Mouse (Mus musculus) cerebellum, adult 2 months (tissue): ENCODE data around the gene Dnajb4. TPM values are rescaled to one million over a fixed set of nuclear protein-coding genes. Genes with fewer than 3 reads are reported as not detected.

ENCODE experiments used
- DNase-seq, 2 experiments: peaks; one replicate each; pipeline ENCODE4 v3.0.0; 2021
- H3K27ac ChIP-seq: fragments of 200-500 bp; 2 replicates; pipeline ENCODE4 v1.5.1; 2012; ENCODE audit warnings: low read length, control low read depth, inconsistent platforms; ENCODE audit not compliant: insufficient read depth
- H3K27me3 ChIP-seq: fragments of 200-500 bp; 2 replicates; pipeline ENCODE4 v1.6.1; 2012; ENCODE audit warnings: inconsistent platforms, mild to moderate bottlenecking, low read length, moderate library complexity; ENCODE audit not compliant: control insufficient read depth, insufficient read depth
- H3K4me1 ChIP-seq: fragments of 200-500 bp; 2 replicates; pipeline ENCODE4 v1.6.1; 2011; ENCODE audit warnings: low read length; ENCODE audit not compliant: control insufficient read depth, insufficient read depth
- H3K4me3 ChIP-seq: fragments of 200-500 bp; replicated peaks from 2 replicates; pipeline ENCODE3; 2011; ENCODE audit warnings: mild to moderate bottlenecking, low read depth, low read length, control low read depth; ENCODE audit not compliant: insufficient read depth
- CTCF ChIP-seq: fragments of 200-500 bp; IDR thresholded peaks from 2 replicates; pipeline ENCODE4 v1.5.1; 2011; ENCODE audit warnings: low read depth, mild to moderate bottlenecking, control low read depth, low read length, moderate library complexity, borderline replicate concordance; ENCODE audit not compliant: insufficient read depth
- POLR2A ChIP-seq: fragments of 200-500 bp; IDR thresholded peaks from 2 replicates; pipeline ENCODE4 v1.6.1; 2011; ENCODE audit warnings: low read length, control low read depth, borderline replicate concordance; ENCODE audit not compliant: insufficient read depth
- WGBS: fragments of 180-500 bp; shearing (Covaris S2); methylation state at CpG from one replicate; pipeline ENCODE4 v1.1.7; 2018; 5-methylcytosine and 5-hydroxymethylcytosine counted together
- polyA plus RNA-seq: library from polyadenylated mRNA; depleted of rRNA; stranded (reverse); fragments of >200 nt; gene quantifications from 2 replicates; pipeline ENCODE4 v1.2.3, GENCODE M21; 2012

The Dnajb4 gene
- polyA plus RNA-seq, 1 experiment: 49.1 TPM

- Histone ChIP-seq H3K4me3 (no peak overlapping the region), H3K27me3 (no peaks in the 10 kb centered on the region), H3K27ac (no peak overlapping the region), H3K4me1 (peaks cover 6% of the 10 kb centered on the region; the same call in 1 of the 2 replicates)
- 20% methylated on average over 11 of the region's 11 CpGs for WGBS
- TF ChIP-seq POLR2A (no peak), CTCF (no peak)
- no peak for DNase-seq
Observed at GRCm38 (mm10) chr3:152155296-152155948, 54.7 kb downstream of the Dnajb4 start.

- WGBS: 97% methylated on average over 5 of the region's 5 CpGs
- TF ChIP-seq CTCF (no peak), POLR2A (no peak)
- H3K27me3 ChIP-seq: no peaks in the 10 kb centered on the region
- H3K4me1 ChIP-seq: peaks cover 6% of the 10 kb centered on the region
- H3K27ac ChIP-seq: no peak overlapping the region
- H3K4me3 ChIP-seq: no peak overlapping the region
- DNase-seq: no peak
Observed at GRCm38 (mm10) chr3:152154095-152154494, 56.0 kb downstream of the Dnajb4 start.

- no peaks in the 10 kb centered on the region for H3K27me3 ChIP-seq
- peaks cover 6% of the 10 kb centered on the region for H3K4me1 ChIP-seq
- no peak overlapping the region for H3K4me3 ChIP-seq
- TF ChIP-seq POLR2A (no peak), CTCF (no peak)
- 83% methylated on average over 2 of the region's 2 CpGs for WGBS
- no peak overlapping the region for H3K27ac ChIP-seq
- DNase-seq: no peak
Observed at GRCm38 (mm10) chr3:152153152-152153551, 57.0 kb downstream of the Dnajb4 start.

GRCm38 (mm10) chr3:152152483-152152804 is 57.7 kb downstream of the Dnajb4 start:
- Histone ChIP-seq H3K27me3 (no peaks in the 10 kb centered on the region), H3K27ac (no peak overlapping the region), H3K4me3 (no peak overlapping the region), H3K4me1 (peaks cover 11% of the 10 kb centered on the region)
- no peak for DNase-seq
- no peak for TF ChIP-seq CTCF
- TF ChIP-seq POLR2A: no peak
- WGBS: 95% methylated on average over 1 of the region's 1 CpGs

GRCm38 (mm10) chr3:152151725-152152482 is 58.2 kb downstream of the Dnajb4 start:
- no peaks in the 10 kb centered on the region for H3K27me3 ChIP-seq
- peak overlapping the region; percentile 43 for H3K4me3 ChIP-seq
- 77% methylated on average over 23 of the region's 29 CpGs for WGBS
- no peak for DNase-seq
- peaks cover 16% of the 10 kb centered on the region for H3K4me1 ChIP-seq
- no peak for TF ChIP-seq CTCF
- no peak for TF ChIP-seq POLR2A
- no peak overlapping the region for H3K27ac ChIP-seq

- H3K4me3 ChIP-seq: no peak overlapping the region
- H3K27me3 ChIP-seq: no peaks in the 10 kb centered on the region
- H3K4me1 ChIP-seq: peaks cover 17% of the 10 kb centered on the region
- no peak overlapping the region for H3K27ac ChIP-seq
- DNase-seq: no peak
- TF ChIP-seq CTCF (no peak), POLR2A (no peak)
- WGBS: 66% methylated on average over 3 of the region's 3 CpGs
Observed at GRCm38 (mm10) chr3:152149863-152150262, 60.2 kb downstream of the Dnajb4 start.

- 55% methylated on average over 7 of the region's 7 CpGs for WGBS
- Histone ChIP-seq H3K4me1 (peaks cover 18% of the 10 kb centered on the region), H3K4me3 (no peak overlapping the region), H3K27me3 (no peaks in the 10 kb centered on the region), H3K27ac (no peak overlapping the region)
- DNase-seq: no peak
- no peak for TF ChIP-seq POLR2A
- no peak for TF ChIP-seq CTCF
Observed at GRCm38 (mm10) chr3:152149449-152149848, 60.7 kb downstream of the Dnajb4 start.

GRCm38 (mm10) chr3:152147085-152147831 is 62.8 kb downstream of the Dnajb4 start:
- 18% methylated on average over 12 of the region's 12 CpGs for WGBS
- H3K4me3 ChIP-seq: no peak overlapping the region
- no peaks in the 10 kb centered on the region for H3K27me3 ChIP-seq
- H3K4me1 ChIP-seq: peaks cover 18% of the 10 kb centered on the region
- TF ChIP-seq POLR2A: no peak
- no peak for TF ChIP-seq CTCF
- peak; percentile 42 to 54 for DNase-seq
- peak overlapping the region; percentile 38; the same call in 1 of the 2 replicates for H3K27ac ChIP-seq
